Mouse (Mus musculus) gastrocnemius, postnatal 36 days (tissue): ENCODE data around the gene Cubn. TPM values are rescaled to one million over a fixed set of nuclear protein-coding genes. Genes with fewer than 3 reads are reported as not detected.

Source experiments
- DNase-seq, 2 experiments: peaks; one replicate each; pipeline ENCODE4 v3.0.0; 2022
- intact Hi-C: fragments of 180-260 bp; cut with DNase I; formaldehyde crosslinking; loops from one replicate; pipeline ENCODE4 v1.15.1; 2025
- long read RNA-seq, 2 experiments: library from polyadenylated mRNA; stranded (forward); transcript quantifications; one replicate each; pipeline ENCODE4 v2.0.0; 2021
- total RNA-seq, 2 experiments: library from RNA; stranded (reverse); gene quantifications; 2 replicates each; pipeline ENCODE4 v1.2.3; 2021

The Cubn gene
- under 1 TPM; 0.05 to 0.08 TPM for total RNA-seq
- long read RNA-seq, experiment 1 = 0 reads
- long read RNA-seq, experiment 2 = 0 reads

GRCm38 (mm10) chr2:13491734-13492133 lies at the start of gene Cubn:
Cubn (minus strand) TSS chr2:13491813.
- DNase-seq = no peak
- intact Hi-C loops = no loop called here

- DNase-seq = no peak
- intact Hi-C loops = no loop called here
Observed at GRCm38 (mm10) chr2:13539860-13540259, 48.2 kb upstream of the Cubn start.

GRCm38 (mm10) chr2:13538704-13539377 lies 47.2 kb upstream of the Cubn start:
- no peak for DNase-seq
- intact Hi-C loops = no loop called here

- intact Hi-C loops = no loop called here
Observed at GRCm38 (mm10) chr2:13538258-13538657, 46.6 kb upstream of the Cubn start.

GRCm38 (mm10) chr2:13537733-13538132 lies 46.1 kb upstream of the Cubn start:
- no peak for DNase-seq
- intact Hi-C loops = no loop called here

More at GRCm38 (mm10) chr2:13538258-13538657, 46.6 kb upstream of the Cubn start:
- no peak for DNase-seq

GRCm38 (mm10) chr2:13536747-13537146 lies 45.1 kb upstream of the Cubn start:
- DNase-seq = no peak
- intact Hi-C loops = no loop called here

GRCm38 (mm10) chr2:13530639-13531038 lies 39.0 kb upstream of the Cubn start:
- intact Hi-C loops = no loop called here
- DNase-seq = no peak

- intact Hi-C loops = no loop called here
- DNase-seq = no peak
Observed at GRCm38 (mm10) chr2:13529253-13529933, 37.8 kb upstream of the Cubn start.

GRCm38 (mm10) chr2:13527531-13527930 lies 35.9 kb upstream of the Cubn start:
- DNase-seq = no peak
- intact Hi-C loops = no loop called here

- DNase-seq = no peak
- intact Hi-C loops = no loop called here
Observed at GRCm38 (mm10) chr2:13527125-13527524, 35.5 kb upstream of the Cubn start.

GRCm38 (mm10) chr2:13526205-13526604 lies 34.6 kb upstream of the Cubn start:
- intact Hi-C loops = no loop called here
- DNase-seq = no peak

GRCm38 (mm10) chr2:13523540-13524456 lies 32.2 kb upstream of the Cubn start:
- intact Hi-C loops = no loop called here
- DNase-seq = no peak

- DNase-seq = no peak
- intact Hi-C loops = no loop called here
Observed at GRCm38 (mm10) chr2:13522106-13522505, 30.5 kb upstream of the Cubn start.

GRCm38 (mm10) chr2:13514949-13515348 lies 23.3 kb upstream of the Cubn start:
- no peak for DNase-seq
- intact Hi-C loops = no loop called here

GRCm38 (mm10) chr2:13502717-13503116 lies 11.1 kb upstream of the Cubn start:
- no peak for DNase-seq
- intact Hi-C loops = no loop called here

GRCm38 (mm10) chr2:13501553-13501952 lies 9.9 kb upstream of the Cubn start:
- no peak for DNase-seq
- intact Hi-C loops = no loop called here

- no peak for DNase-seq
- intact Hi-C loops = no loop called here
Observed at GRCm38 (mm10) chr2:13500298-13500999, 8.8 kb upstream of the Cubn start.

GRCm38 (mm10) chr2:13499196-13499595 lies 7.6 kb upstream of the Cubn start:
- intact Hi-C loops = no loop called here

GRCm38 (mm10) chr2:13496087-13496486 lies 4.5 kb upstream of the Cubn start:
- intact Hi-C loops = no loop called here
- no peak for DNase-seq

More at GRCm38 (mm10) chr2:13499196-13499595, 7.6 kb upstream of the Cubn start:
- no peak for DNase-seq

GRCm38 (mm10) chr2:13492927-13493326 lies 1.3 kb upstream of the Cubn start:
- intact Hi-C loops = no loop called here
- no peak for DNase-seq
